Mouse (Mus musculus): ENCODE data around the gene Pdcd5. TPM values are rescaled to one million over a fixed set of nuclear protein-coding genes. Genes with fewer than 3 reads are reported as not detected.
A peak's percentile ranks its signal among the peaks of the same experiment; 100 is the strongest.

The Pdcd5 gene
- polyA plus RNA-seq (2017; shearing (Covaris generic)), result 10 to 100 TPM; 56.8 to 86.6 TPM

DNA sequence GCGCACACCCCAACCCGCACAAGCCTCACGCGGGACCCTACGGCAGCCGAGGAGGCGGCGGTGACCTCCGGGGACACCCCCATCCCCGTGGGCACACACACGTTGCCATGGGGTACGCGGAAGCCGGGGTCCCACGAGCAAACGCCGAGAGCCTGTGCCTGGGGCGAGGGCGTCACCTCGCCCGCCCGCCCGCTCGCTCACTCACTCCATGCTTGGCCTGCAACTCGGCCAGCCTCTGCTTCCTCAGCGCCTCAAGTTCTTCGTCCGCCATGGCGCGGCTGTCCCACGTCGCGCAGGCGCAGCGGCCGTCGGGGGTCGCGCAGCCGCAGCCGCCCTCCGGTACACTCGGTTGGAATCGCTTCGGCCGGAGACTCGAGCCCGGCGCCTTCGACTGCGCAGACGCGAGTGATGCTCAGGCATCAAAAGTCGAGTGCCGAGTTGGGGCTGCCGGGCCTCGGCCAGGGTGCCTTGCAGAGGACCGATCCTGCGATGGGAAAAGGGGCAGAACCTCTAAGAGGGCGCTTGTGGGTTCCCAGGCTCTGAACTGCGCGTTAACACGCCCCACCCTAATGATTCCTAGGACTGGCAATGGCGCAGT lies at the start of gene Pdcd5:
Gene Pdcd5 (minus strand): TSS at position 421 of the 598 bp plus-strand sequence.
- peak; percentile 82 for ATAC-seq

DNA sequence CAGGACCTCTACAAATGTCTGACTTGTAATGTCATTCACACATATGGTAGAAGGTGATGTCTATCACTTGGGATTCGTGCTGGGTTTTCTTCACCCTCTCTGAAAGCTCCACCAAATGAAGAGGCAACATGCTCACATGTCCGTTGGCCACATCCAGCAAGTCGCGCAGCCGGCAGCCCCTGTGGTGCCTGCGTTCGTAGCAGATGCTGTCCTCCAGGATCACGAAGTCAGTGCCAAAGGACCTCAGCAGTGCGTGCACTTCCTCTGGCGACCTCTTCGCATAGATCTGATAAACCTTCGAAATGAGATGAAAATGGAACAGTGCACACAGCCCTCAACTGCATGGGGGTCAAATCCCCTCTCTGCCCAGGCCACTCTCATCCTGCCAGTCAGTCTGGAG lies 45.3 kb upstream of the Pdcd5 start:
- no peak for ATAC-seq

DNA sequence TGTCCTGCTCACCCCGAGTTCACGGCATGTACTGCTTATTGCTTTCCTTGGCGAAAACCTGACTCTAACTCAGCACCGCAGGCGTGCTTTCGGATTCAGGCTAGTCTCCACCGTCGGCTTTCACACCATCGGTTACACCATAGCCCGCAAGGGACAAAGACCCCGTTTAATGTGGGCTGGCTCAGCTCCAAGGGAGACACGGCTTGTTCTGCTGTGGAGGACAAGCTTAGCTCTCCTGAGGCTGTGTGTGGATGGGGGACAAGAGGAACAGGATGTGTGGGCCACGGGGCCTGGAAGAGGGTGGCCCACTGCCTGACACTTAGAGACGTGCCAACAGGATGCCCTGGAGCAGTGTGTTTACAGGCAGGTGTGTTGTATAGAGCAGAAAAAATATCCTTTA lies 44.8 kb upstream of the Pdcd5 start:
- ATAC-seq, result no peak

DNA sequence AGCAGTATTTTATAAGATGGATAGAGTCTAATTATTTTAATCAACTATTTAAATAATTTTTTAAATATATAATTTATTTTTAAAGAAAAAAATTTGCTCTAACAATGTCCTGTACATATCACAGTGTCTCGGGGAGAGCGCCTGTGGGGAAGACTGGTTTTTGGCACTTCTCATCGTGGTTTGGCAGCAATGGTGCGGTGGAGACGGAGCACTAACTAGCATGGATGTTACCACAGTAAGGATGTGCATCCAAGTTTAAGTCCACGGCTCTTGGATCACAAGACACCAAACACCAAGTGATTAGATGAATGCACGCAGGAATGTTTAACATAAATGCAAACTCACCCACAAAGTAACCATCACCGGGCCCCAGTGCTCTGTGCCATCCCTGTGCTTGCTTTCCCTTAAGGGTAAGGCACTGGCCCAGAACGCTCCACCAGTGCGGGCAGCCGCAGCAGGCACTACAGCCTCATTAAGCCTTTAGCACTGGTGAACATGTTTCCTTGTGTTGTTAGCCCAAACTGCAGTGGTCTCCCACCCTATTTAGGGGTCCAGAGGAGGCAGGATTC lies 41.5 kb upstream of the Pdcd5 start:
- no peak for ATAC-seq

DNA sequence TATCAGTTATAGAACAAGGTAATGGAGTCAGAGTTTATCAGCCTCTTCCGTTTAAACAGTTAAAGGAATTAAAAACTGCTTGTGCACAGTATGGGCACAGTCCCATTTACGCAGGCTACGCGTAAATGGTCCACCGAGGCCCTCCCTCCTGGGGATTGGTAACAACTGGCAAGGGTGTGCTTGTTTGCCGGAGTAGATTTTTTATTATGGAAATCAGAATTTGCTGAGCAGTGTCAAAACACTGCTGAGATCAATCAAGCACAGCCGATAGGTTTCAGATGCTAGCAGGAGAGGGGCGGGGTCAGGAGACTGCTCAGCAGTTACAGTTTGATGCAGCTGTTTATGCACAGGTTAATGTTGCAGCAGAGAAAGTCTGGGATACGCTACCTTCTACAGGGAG lies 41.0 kb upstream of the Pdcd5 start:
- ATAC-seq, result no peak

DNA sequence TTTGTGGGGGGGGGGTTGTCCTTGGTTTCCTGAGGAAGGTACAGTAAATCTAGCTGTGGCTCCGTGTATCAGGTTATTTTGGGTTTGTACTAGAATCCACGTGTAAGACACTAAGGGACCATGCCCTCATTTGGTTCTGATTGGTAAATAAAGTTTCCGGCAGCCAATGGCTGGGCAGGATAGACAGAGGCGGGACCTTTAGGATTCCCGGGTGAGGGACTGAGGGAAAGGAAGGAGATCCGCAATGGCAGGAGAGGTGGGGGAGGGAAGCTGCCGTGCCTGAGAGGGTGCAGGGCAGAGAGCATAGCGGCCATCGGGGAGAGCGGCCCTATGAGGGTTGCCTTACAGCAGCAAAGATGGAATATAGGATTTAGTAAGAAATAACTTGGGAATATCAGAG lies 39.9 kb upstream of the Pdcd5 start:
- no peak for ATAC-seq

DNA sequence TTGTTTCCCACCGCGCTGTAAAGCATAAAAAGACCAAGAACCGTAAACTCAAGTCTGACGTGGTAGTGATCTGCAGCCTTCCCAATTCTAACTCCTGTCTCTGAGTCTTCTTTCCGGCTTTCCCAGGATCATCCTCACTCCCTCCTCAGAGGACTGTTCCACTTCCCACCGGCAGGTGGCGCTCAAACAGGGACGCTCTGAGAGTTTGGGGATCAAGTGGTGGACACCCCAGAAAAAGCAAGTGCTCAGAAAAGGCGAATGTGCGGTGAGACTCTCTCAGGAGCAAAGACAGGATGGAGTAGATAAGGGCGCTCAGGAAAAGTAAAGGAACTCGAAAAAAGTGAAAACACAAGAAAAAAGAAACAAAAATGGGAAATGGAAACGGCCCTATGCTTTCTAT lies 39.4 kb upstream of the Pdcd5 start:
- no peak for ATAC-seq

DNA sequence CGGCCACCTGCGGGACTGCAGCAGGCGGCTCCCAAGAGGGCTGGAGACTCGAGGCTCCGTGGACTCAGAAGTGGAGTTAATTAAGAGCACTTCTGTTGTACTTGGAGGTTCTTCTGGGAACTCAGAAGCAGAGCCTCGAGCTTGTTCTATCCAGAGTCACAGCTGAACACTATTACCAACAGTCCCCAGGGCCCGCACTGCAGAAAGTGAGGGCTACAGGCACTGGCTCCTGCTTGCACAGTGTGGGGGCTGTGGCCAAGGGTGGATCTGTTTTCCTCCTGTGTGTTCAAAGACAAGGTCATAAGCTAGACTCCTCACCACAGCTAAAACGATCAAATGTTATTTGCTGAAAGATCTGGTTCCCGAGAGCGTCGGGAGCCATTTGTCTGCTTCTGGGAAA lies 38.9 kb upstream of the Pdcd5 start:
- ATAC-seq, result no peak

DNA sequence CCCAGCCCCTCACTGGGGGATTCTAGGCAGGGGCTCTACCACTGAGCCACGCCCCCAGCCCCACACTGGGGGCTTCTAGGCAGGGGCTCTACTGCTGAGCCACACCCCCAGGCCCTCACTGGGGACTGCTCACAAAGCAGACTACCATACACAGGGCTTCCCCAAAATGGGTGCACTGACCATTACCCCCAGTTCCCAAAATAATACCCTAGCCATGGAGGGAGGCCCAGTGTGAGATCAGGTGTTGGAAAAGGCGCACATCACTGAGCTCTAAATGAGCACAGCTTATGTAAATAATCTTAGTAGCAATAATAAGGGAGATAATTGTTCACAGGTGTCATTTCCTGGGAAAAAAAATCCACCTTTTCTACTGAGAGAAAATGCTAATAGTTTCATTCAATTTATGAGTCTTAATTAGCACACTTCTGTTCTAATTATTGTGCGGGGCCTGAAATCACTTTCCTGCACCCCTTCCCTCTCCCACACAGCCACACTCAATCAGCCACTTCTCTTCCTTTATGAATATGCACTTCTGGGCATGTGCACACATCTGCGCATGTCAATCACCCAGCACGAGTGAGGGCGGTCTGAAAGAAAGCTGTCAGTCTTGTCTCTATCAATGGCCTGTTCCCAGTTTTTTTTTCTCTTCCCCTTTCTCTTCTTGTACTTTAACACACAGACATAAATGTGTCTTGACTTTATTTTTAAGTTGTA lies 36.2 kb upstream of the Pdcd5 start:
- no peak for ATAC-seq

DNA sequence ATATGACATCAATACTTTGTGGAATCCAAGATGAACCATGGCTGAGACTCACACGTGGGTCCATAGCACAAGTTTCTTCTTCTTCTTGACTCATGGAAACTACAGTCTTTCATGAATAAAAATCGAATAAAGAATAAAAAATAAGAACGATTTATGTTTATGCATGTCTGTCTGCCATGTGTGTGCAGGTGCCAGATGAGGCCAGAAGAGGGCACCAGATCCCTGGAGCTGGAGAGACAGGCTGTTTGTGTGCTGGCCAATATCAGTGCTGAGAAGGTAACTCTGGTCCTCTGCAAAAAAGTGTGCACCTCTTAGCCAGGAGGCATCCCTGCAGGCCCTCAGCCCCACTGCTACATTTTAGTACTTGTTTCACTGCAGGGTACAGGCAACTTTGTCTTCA lies 34.2 kb upstream of the Pdcd5 start:
- ATAC-seq, result no peak

DNA sequence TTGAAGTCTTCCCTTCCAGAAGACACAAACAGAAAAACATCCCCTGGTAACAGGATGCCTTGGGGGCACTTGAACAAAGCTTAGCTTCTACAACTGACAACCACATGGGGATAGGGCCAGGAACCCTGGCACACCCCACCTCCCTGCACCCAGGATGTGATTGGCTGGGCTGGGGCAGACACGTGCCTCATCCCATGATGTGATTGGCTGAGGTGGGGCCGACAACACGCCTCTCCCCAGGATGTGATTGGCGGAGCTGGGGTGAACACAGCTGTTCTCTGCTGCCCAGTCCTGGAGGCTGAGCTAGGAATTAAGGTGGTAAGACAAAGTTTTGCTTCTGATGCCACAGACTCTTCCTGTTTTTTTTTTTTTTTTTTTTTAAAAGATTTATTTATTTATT lies 31.7 kb upstream of the Pdcd5 start:
- no peak for ATAC-seq

DNA sequence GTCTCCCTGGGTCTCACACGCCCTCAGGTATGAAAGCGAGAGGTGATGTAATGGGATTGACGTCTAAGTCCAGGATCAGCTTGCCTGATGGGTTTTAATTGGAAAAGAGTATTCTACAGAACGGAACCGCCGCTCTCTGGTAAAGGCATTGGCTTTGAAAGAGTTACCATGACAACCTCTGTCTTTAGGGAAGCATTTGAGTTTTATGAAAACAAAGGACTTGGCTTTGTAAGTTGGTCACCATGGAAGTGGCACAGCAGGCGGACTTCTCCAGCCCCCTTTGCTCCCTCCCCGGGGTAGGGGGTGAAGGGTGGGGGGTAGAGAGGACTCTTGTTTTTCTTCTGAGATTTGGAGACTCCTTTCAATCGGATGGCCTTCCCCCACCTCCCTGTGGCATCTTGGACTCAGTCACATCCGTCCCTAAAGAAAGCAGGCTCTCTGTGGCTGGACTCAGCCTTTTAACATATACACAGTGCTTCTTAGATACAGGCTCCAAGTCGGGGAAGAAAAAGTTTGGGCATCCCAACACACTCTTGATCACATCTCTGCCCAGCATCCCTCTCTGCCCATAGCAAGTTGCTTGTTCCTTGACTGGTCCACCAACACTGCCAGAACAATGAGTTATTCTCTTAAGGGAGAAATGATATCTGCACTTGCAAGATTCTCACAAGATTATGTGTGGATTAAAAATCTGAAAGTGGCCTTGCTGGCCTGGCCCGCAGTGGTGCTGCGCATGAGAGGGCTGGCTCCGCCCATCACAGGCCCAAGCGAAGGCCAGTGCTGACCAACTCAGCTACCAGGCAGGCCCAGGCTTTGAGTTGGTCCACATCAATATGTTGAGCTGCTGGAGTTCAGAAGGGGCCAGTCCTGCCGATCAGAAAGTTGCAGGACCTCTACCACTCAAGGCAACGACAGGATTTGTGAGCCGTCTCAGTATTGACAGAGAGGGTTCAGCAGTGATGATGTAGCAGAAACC lies 21.0 kb upstream of the Pdcd5 start:
- ATAC-seq, result no peak

DNA sequence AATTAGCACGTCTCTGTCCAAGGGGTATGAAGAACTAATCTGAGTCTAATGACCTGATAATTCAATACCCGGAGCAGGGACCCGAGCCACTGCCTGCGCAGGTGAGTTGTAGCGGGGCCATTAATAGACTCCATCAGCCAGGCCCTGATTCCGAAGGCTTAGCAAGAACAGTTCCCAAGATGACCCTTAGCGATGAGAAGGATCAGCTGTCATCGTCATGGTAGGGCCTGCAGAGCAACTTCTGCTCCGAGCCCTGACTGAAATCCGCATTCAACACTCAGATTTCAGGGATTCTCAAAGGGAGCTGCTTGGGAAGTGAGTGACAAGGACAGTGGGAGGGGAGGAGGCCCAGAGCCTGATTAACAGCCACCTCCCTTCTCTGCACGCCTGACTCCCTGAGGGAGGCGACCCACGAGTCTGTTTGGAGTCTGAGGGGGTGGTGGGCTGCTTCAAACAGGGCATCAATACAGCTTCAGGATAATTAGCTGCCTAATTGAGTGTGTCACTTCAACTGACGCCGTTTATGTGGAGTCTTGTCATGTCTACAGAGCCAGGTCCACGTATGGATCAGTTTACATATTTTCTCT lies 16.6 kb upstream of the Pdcd5 start:
- ATAC-seq, result no peak

DNA sequence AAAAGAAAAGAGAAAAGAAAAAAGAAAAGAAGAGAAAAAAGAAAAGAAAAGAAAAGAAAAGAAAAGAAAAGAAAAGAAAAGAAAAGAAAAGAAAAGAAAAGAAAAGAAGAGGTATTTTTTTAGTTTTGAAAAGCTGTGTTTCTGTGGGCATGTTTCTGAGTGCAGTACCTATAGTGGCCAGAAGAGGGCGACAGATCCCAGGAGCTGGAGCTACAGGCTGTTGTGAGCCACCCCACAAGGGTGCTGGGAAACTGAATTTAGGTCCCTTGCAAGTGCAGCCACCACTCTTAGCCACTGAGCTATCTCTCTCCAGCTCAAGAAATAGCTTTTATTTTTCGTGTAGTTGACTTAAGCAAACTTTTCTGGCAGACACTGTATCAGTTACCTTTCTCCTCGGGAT lies 11.9 kb upstream of the Pdcd5 start:
- ATAC-seq, result no peak

DNA sequence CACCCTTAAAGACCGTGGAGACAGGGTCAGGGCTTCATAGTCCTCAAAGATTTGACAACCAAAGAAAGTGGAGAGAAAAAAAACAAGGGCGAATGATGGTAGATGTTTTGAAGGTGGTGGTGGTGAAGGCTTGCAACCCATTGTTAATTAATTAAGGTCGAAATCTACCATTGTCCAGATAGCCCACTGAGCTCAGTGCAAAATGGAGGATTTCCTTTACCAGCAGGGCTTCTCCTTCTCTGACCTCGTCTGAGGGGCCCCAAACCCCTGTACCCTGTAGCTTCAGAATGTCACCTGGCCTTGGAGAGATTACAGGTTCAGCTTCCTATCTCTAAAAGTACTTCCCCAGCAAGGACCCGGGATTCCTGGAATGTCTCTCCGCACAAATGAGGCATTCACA lies 10.5 kb upstream of the Pdcd5 start:
- no peak for ATAC-seq

DNA sequence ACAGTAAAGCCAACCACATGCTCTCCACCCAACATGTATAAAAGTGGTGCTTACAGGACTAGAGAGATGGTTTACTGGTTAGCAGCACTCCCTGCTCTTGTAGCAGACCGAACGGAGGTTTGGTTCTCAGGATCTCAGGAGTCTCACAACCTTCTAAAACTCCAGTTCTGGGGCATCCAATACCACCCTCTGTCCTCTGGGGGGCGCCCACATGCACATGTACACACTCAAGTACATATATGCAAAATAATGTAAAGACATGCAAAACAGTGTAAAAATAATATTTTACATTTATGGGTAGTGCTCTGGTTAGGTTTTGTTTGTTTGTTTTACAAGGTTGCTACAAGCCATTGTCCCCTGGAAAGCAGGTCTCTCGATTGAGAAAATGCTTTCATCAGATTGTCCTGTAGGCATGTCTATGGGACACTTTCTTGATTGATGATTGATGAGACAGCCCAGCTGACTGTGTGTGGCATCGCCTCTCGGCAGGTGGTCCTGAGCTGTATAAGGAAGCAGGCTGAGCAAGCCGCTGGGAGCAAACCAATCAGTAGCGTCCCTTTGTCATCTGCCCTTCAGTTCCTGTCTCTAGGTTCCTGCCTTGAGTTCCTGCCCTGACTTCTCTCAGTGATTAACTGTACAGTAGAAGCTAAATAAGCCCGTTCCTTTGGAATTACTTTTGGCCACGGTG lies 4.4 kb upstream of the Pdcd5 start:
- no peak for ATAC-seq

DNA sequence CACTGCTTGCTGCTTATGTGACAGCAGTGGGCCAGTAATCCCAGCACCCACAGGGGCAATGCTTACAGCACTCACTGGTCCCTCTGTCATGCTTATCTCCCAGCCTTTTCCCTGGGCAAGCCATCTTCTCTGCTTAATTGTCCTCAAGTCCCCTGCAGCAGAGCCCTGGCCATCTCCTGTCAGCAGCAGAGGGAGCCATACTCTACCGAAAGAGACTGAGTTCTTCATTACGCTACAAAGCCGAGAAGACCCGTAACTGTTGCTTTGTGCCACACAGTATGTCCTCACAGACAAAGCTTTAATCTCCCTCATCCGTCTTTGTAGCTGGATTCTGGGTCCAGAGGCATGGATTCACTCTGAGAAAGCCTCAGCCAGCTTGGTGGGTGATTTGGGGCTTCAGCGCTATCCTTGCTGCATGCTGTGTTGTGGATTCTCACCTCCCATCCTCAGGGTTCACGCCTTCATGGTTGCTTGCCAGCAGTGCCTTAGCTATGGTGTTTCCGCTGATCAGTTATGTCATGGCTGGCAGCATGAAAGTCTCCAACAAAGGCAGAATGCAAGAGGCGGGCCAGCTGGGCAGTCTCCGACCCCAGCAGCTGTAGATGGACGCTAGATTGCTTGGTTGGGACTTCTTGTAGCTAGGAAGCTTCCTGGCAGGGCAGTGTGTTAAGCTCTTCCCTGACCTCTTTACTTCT lies 3.5 kb upstream of the Pdcd5 start:
- ATAC-seq, result no peak

DNA sequence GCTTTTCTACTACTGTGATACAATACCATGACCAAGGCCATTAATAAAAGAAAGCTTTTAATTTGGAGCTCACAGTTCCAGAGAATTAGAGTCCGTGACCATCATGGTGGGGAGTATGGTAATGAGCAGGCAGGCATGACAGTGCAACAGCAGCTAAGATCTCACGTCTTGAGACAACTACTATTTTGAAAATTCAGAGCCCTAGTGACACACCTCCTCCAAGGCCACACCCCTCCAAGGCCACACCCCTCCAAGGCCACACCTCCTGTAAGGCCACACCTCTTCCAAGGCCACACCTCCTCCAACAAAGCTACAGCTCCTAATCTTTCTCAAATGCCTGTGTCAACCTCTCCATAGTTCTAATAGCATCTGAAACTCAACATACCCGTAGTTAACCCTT lies 1.8 kb upstream of the Pdcd5 start:
- no peak for ATAC-seq

DNA sequence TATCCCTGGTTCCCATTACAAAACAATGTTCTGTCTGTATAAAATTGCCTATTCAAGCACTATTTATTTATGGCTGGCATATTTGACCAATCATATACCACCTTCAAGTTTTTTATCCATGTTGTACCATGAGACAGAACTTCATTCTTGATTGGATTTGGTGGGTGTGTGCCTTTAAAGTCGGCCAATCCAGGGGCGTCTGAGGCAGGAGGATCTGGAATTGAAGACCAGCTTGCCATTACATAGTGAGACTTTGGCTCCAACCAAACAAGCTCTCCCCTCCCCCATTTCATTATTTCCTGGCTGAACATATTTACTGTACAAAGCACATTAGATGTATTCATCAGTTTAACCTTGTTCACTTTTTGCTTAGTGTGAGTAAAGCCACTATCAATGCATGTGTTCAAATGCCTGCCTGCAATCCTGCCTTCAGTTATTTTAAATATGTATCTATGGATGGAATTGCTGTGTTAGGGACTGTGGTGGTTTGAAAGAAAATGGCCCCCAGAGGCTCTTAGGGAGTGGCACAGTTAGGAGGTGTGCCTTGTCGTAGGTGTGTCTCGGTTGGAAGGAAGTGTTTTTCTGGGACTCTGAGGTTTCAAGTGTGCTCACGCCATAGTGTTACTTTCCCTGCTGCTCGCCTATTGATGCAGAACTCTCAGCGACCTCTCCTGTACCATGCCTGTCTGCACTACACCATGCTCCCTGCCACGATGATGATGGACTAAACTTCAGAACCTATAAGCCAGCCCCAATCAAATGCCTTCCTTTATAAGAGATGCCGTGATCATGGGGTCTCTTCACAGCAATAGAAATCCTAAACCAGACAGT lies 1.1 kb upstream of the Pdcd5 start:
- ATAC-seq, result no peak

DNA sequence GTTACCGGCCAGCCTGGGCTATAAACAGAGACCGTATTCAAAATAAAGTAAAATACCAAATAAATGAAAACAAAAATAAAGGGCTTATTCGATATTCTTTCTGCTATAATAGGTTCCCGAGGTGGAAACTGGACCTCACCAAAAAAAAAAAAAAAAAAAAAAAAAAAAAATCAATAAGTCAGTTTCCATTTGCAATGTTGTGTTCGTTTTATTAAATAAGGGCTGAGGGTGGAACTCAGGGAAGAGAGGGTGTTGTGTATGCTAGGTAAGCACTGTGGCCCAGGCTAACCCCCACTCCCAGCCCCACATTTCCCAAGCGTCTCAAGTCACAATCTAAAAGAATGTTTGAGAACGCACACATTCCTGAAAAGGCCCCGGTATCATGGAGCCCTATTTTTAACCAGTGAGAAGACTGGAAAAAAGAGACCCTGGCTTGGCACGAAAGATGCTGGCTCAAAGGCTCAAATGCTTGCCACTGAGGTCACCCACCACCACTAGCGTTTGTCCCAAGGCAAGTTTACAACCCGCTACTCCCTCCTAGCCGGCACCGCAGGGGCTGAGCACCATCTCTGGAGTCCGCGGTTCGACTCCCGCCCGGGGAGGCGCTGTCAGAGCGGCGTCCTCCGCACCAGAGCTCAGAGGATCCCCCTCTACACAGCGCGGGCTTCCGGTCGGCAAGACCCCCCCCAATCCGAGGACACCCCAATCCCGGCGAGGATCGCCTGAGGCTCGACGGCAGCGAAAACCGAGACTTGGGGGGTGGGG lies 822 bp downstream of the Pdcd5 start:
- ATAC-seq, result peak; percentile 17
